Mouse (Mus musculus) stomach, embryonic 14.5 days (tissue): ENCODE measurements at regions not wholly inside any gene's neighbourhood (a gene's known extent, or its start where the extent isn't known, plus 50 kb on each side); places are given as distances from the start of the nearest gene placed in this dataset.

Experiments used
- ATAC-seq: fragments of 200-750 bp; cut with Nextera tagmentation; 2 replicates; pipeline ENCODE4 v1.8.0; 2017; ENCODE audit warnings: low read depth, moderate TSS enrichment; ENCODE audit not compliant: insufficient number of reproducible peaks, insufficient read depth, low FRiP score
- H3K27ac ChIP-seq: fragments of 300-500 bp; sonication (generic); 2 replicates; pipeline ENCODE4 v1.5.1; 2014; ENCODE audit warnings: mild to moderate bottlenecking, low read length, moderate library complexity, mixed read lengths
- H3K27me3 ChIP-seq: fragments of 300-500 bp; sonication (generic); 2 replicates; pipeline ENCODE4 v1.6.1; 2014; ENCODE audit warnings: low read length, control low read depth, mixed read lengths; ENCODE audit not compliant: control insufficient read depth, insufficient read depth
- H3K36me3 ChIP-seq: fragments of 300-500 bp; sonication (generic); 2 replicates; pipeline ENCODE4 v1.6.1; 2014; ENCODE audit warnings: mild to moderate bottlenecking, control low read depth, low read length, moderate library complexity, mixed read lengths; ENCODE audit not compliant: control insufficient read depth, insufficient read depth
- H3K4me1 ChIP-seq: fragments of 300-500 bp; sonication (generic); 2 replicates; pipeline ENCODE4 v1.6.1; 2014; ENCODE audit warnings: low read length, control low read depth, mixed read lengths; ENCODE audit not compliant: control insufficient read depth, insufficient read depth
- H3K4me2 ChIP-seq: fragments of 300-500 bp; sonication (generic); replicated peaks from 2 replicates; pipeline ENCODE4 v1.6.1; 2014; ENCODE audit warnings: low read depth, low read length, control low read depth
- H3K4me3 ChIP-seq: fragments of 300-500 bp; sonication (generic); 2 replicates; pipeline ENCODE4 v1.5.1; 2014; ENCODE audit warnings: low read depth, low read length, control low read depth
- H3K9ac ChIP-seq: fragments of 300-500 bp; sonication (generic); replicated peaks from 2 replicates; pipeline ENCODE4 v1.6.1; 2014; ENCODE audit warnings: low read depth, mild to moderate bottlenecking, control low read depth, low read length, moderate library complexity, mixed read lengths
- H3K9me3 ChIP-seq: fragments of 300-500 bp; sonication (generic); 2 replicates; pipeline ENCODE4 v1.6.1; 2016; ENCODE audit warnings: low read depth, low read length, control low read depth; ENCODE audit not compliant: control insufficient read depth
- WGBS: fragments of 180-500 bp; shearing (Covaris S2); extraction: QIAGEN DNeasy Blood & Tissue Kit; methylation state at CpG from one replicate; pipeline ENCODE4 v1.1.7; 2014; 5-methylcytosine and 5-hydroxymethylcytosine counted together

GRCm38 (mm10) chr9:122437464-122437863, 86.1 kb downstream of the Abhd5 start:
- H3K4me2 ChIP-seq, result no peak overlapping the region
- no peaks in the 10 kb centered on the region for H3K9me3 ChIP-seq
- no peaks in the 10 kb centered on the region for H3K4me1 ChIP-seq
- H3K27me3 ChIP-seq, result no peaks in the 10 kb centered on the region
- no peaks in the 10 kb centered on the region for H3K36me3 ChIP-seq
- H3K27ac ChIP-seq, result no peak overlapping the region
- no peak for ATAC-seq
- 64% methylated on average over 4 of the region's 4 CpGs for WGBS
- H3K9ac ChIP-seq, result no peak overlapping the region
- H3K4me3 ChIP-seq, result no peak overlapping the region

DNA sequence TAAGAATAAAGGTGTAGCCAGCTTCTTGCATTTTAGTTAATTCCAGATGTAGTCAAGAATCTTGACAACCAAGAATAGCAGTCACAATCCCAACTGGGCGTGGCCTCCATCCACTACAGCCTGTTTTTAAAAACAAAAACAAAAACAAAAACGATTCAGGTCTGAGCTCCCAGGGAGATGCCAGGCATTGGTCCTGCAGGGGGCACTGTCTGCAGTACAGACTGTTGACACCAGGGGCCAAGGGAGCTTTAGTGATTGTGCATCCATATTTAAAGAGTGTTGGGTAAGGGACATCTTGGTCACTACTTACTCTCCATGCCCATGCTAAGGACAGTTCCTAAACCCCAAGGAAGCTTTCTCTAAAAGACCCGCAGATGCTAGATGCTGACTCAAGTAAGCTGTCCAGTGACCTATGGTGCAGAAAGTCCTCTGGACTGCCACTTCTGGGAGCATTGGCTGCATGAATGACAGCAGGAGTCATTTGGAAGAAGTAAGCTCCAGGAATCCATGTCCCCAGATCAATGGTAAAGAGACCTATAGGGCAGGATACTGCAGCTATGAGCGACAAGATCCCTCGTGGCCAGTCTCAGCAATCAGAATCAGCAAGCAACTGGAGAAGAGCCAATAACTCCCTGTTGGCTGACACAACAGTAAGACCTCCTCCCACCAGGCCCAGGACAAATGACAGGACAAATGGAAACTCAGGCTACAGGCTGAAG, 95.1 kb downstream of the Abhd5 start:
- Histone ChIP-seq H3K9ac (no peak overlapping the region), H3K27me3 (no peaks in the 10 kb centered on the region), H3K27ac (no peak overlapping the region), H3K36me3 (no peaks in the 10 kb centered on the region), H3K4me3 (no peak overlapping the region), H3K4me2 (no peak overlapping the region), H3K9me3 (no peaks in the 10 kb centered on the region), H3K4me1 (no peaks in the 10 kb centered on the region)
- 80% methylated on average over 5 of the region's 5 CpGs for WGBS
- ATAC-seq, result no peak

DNA sequence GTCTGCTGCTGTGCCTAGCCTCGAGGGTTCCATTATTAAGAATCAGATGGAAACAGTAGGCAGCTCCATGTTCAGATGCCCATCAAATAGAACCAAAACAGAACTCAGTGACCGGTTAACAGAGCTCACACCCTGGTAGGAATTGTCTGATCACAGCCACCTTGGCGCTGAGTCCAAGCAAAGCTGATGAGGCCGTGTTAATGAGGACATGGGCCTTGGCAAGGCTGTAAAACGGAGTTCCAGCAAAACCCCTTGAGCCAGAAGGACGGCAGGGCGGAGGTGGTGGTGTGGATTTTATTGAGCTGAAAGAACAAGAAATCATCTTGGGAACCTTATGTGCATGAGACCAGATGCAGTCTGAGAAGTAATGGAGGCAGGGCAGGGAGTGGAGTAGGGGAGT, 96.2 kb downstream of the Abhd5 start:
- H3K4me1 ChIP-seq, result no peaks in the 10 kb centered on the region
- 81% methylated on average over 7 of the region's 7 CpGs for WGBS
- H3K4me2 ChIP-seq, result no peak overlapping the region
- H3K36me3 ChIP-seq, result no peaks in the 10 kb centered on the region
- no peak overlapping the region for H3K4me3 ChIP-seq
- H3K27me3 ChIP-seq, result no peaks in the 10 kb centered on the region
- ATAC-seq, result no peak
- no peak overlapping the region for H3K27ac ChIP-seq
- no peak overlapping the region for H3K9ac ChIP-seq
- no peaks in the 10 kb centered on the region for H3K9me3 ChIP-seq

DNA sequence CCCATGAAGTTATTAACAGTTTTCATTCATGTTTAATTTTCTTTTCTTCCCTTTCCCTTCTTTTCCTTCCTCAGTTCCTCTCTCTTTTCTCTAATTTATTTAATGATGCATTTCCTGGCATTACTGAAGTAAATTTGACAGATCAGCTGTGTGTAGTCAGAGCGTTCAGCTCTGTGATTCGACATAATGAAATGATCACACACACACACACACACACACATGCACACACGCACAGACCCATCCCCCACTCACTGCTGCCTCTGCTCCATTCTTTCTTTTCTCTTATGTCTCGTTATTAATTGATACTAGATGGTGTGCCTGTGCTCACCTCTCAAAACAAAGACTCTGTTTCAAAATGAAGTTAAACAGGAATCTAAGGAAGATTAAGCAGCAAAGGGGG, 96.9 kb downstream of the Abhd5 start:
- 42% methylated on average over 4 of the region's 4 CpGs for WGBS
- no peak overlapping the region for H3K9ac ChIP-seq
- H3K4me3 ChIP-seq, result no peak overlapping the region
- ATAC-seq, result no peak
- no peaks in the 10 kb centered on the region for H3K27me3 ChIP-seq
- no peaks in the 10 kb centered on the region for H3K36me3 ChIP-seq
- no peak overlapping the region for H3K4me2 ChIP-seq
- H3K9me3 ChIP-seq, result no peaks in the 10 kb centered on the region
- H3K4me1 ChIP-seq, result no peaks in the 10 kb centered on the region
- no peak overlapping the region for H3K27ac ChIP-seq

GRCm38 (mm10) chr9:122450524-122450923, 99.1 kb downstream of the Abhd5 start:
- no peak overlapping the region for H3K27ac ChIP-seq
- no peaks in the 10 kb centered on the region for H3K27me3 ChIP-seq
- no peaks in the 10 kb centered on the region for H3K4me1 ChIP-seq
- no peaks in the 10 kb centered on the region for H3K36me3 ChIP-seq
- WGBS, result 81% methylated on average over 5 of the region's 5 CpGs
- no peaks in the 10 kb centered on the region for H3K9me3 ChIP-seq
- H3K4me2 ChIP-seq, result no peak overlapping the region
- no peak for ATAC-seq
- no peak overlapping the region for H3K4me3 ChIP-seq
- no peak overlapping the region for H3K9ac ChIP-seq

DNA sequence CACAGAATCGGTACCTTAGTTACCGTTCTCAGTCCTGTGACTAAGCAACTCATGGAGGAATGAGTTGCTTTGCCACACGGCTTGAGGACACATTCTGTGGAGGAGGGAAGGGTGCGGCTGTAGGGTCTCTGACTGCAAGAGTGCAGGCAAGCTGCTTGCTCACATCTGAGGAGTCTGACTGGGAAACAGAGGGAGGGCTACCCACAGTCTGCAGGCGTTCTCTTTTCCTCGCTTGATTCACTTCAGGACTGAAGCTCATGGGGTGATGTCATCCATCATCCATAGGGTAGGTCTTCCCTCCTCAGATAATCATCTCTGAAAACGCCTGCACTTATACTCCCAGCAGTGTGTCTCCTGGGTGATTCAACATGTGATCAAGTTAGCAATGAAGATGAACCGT, 103.9 kb downstream of the Abhd5 start:
- ATAC-seq, result no peak
- H3K4me3 ChIP-seq, result no peak overlapping the region
- H3K27me3 ChIP-seq, result no peaks in the 10 kb centered on the region
- no peaks in the 10 kb centered on the region for H3K4me1 ChIP-seq
- WGBS, result 74% methylated on average over 8 of the region's 8 CpGs
- no peak overlapping the region for H3K27ac ChIP-seq
- no peaks in the 10 kb centered on the region for H3K9me3 ChIP-seq
- no peaks in the 10 kb centered on the region for H3K36me3 ChIP-seq
- H3K9ac ChIP-seq, result no peak overlapping the region
- H3K4me2 ChIP-seq, result no peak overlapping the region

- no peaks in the 10 kb centered on the region for H3K4me1 ChIP-seq
- no peak overlapping the region for H3K9ac ChIP-seq
- no peak overlapping the region for H3K4me2 ChIP-seq
- H3K36me3 ChIP-seq, result no peaks in the 10 kb centered on the region
- H3K27me3 ChIP-seq, result no peaks in the 10 kb centered on the region
- H3K4me3 ChIP-seq, result no peak overlapping the region
- 70% methylated on average over 6 of the region's 6 CpGs for WGBS
- H3K27ac ChIP-seq, result no peak overlapping the region
- no peaks in the 10 kb centered on the region for H3K9me3 ChIP-seq
- no peak for ATAC-seq
Measured at GRCm38 (mm10) chr9:122455779-122456178, 104.4 kb downstream of the Abhd5 start.

GRCm38 (mm10) chr9:122459491-122459890, 108.1 kb downstream of the Abhd5 start:
- no peak overlapping the region for H3K4me3 ChIP-seq
- 66% methylated on average over 6 of the region's 6 CpGs for WGBS
- no peaks in the 10 kb centered on the region for H3K9me3 ChIP-seq
- no peaks in the 10 kb centered on the region for H3K27me3 ChIP-seq
- no peak overlapping the region for H3K9ac ChIP-seq
- H3K4me2 ChIP-seq, result no peak overlapping the region
- no peak overlapping the region for H3K27ac ChIP-seq
- no peaks in the 10 kb centered on the region for H3K4me1 ChIP-seq
- no peak for ATAC-seq
- no peaks in the 10 kb centered on the region for H3K36me3 ChIP-seq

GRCm38 (mm10) chr9:122471539-122471938, 120.1 kb downstream of the Abhd5 start:
- ATAC-seq, result no peak
- Histone ChIP-seq H3K4me1 (no peaks in the 10 kb centered on the region), H3K36me3 (no peaks in the 10 kb centered on the region), H3K4me3 (no peak overlapping the region), H3K27ac (no peak overlapping the region), H3K4me2 (no peak overlapping the region), H3K9me3 (no peaks in the 10 kb centered on the region), H3K9ac (no peak overlapping the region), H3K27me3 (no peaks in the 10 kb centered on the region)
- 99% methylated on average over 2 of the region's 2 CpGs for WGBS
